Mouse (Mus musculus): ENCODE results near the gene Gm20388. TPM values are rescaled to one million over a fixed set of nuclear protein-coding genes. Genes with fewer than 3 reads are reported as not detected.
"Not testable (repeated sequence)": the region's sequence is repeated elsewhere in the genome, so short reads cannot be mapped to it uniquely, and the experiment has no call there.

The Gm20388 gene
- polyA plus RNA-seq, 1 experiment from 2014 or later, result 1.4 TPM

- H3K27me3 ChIP-seq (ENCODE audit: control insufficient read depth, insufficient read depth, low read depth, low read length); H3K4me2 ChIP-seq (ENCODE audit: low read depth, low read length); H3K4me3 ChIP-seq (ENCODE audit: low read depth, low read length); H3K9ac ChIP-seq (ENCODE audit: low read depth, low read length); H3K9me3 ChIP-seq (replicated peaks; ENCODE audit: control insufficient read depth, low read length); ATAC-seq (ENCODE audit: low read depth); H3K4me1 ChIP-seq (ENCODE audit: control insufficient read depth, low read depth, low read length); H3K27ac ChIP-seq (ENCODE audit: low read length): not testable (repeated sequence)
- H3K36me3 ChIP-seq (ENCODE audit: control insufficient read depth, insufficient read depth), result peaks cover 15% of the 10 kb centered on the region
- 69% methylated on average over 5 of the region's 6 CpGs for WGBS (ENCODE audit: insufficient replicate concordance)
Observed at GRCm38 (mm10) chr8:123282994-123283393, 3372.4 kb downstream of the Gm20388 start.

GRCm38 (mm10) chr8:123283991-123284390 lies 3373.3 kb downstream of the Gm20388 start:
- no peaks in the 10 kb centered on the region for H3K27me3 ChIP-seq (ENCODE audit: control insufficient read depth, insufficient read depth, low read depth, low read length)
- no peaks in the 10 kb centered on the region for H3K9me3 ChIP-seq (replicated peaks; ENCODE audit: control insufficient read depth, low read length)
- WGBS (ENCODE audit: insufficient replicate concordance), result 76% methylated on average over 7 of the region's 7 CpGs
- H3K4me3 ChIP-seq (ENCODE audit: low read depth, low read length), result no peak overlapping the region
- no peak overlapping the region for H3K27ac ChIP-seq (ENCODE audit: low read length)
- H3K36me3 ChIP-seq (ENCODE audit: control insufficient read depth, insufficient read depth), result peaks cover 15% of the 10 kb centered on the region
- no peak overlapping the region for H3K4me2 ChIP-seq (ENCODE audit: low read depth, low read length)
- no peak overlapping the region for H3K9ac ChIP-seq (ENCODE audit: low read depth, low read length)
- no peak for ATAC-seq (ENCODE audit: low read depth)
- H3K4me1 ChIP-seq (ENCODE audit: control insufficient read depth, low read depth, low read length), result no peaks in the 10 kb centered on the region

GRCm38 (mm10) chr8:123284493-123284892 lies 3373.9 kb downstream of the Gm20388 start:
- no peak overlapping the region for H3K4me3 ChIP-seq (ENCODE audit: low read depth, low read length)
- no peak overlapping the region for H3K9ac ChIP-seq (ENCODE audit: low read depth, low read length)
- whole genome bisulfite sequencing (ENCODE audit: insufficient replicate concordance), result 81% methylated on average over 5 of the region's 5 CpGs
- ATAC-seq (ENCODE audit: low read depth), result no peak
- no peaks in the 10 kb centered on the region for H3K9me3 ChIP-seq (replicated peaks; ENCODE audit: control insufficient read depth, low read length)
- no peak overlapping the region for H3K27ac ChIP-seq (ENCODE audit: low read length)
- H3K4me1 ChIP-seq (ENCODE audit: control insufficient read depth, low read depth, low read length), result no peaks in the 10 kb centered on the region
- no peak overlapping the region for H3K4me2 ChIP-seq (ENCODE audit: low read depth, low read length)
- no peaks in the 10 kb centered on the region for H3K27me3 ChIP-seq (ENCODE audit: control insufficient read depth, insufficient read depth, low read depth, low read length)
- H3K36me3 ChIP-seq (ENCODE audit: control insufficient read depth, insufficient read depth), result peaks cover 15% of the 10 kb centered on the region

- Histone ChIP-seq H3K4me1 (ENCODE audit: control insufficient read depth, low read depth, low read length) (no peaks in the 10 kb centered on the region), H3K36me3 (ENCODE audit: control insufficient read depth, insufficient read depth) (peaks cover 2% of the 10 kb centered on the region; the same call in 1 of the 2 replicates)
Observed at GRCm38 (mm10) chr8:123287362-123287761, 3376.7 kb downstream of the Gm20388 start.

GRCm38 (mm10) chr8:123290166-123290565 lies 3379.5 kb downstream of the Gm20388 start:
- H3K27me3 ChIP-seq (ENCODE audit: control insufficient read depth, insufficient read depth, low read depth, low read length), result no peaks in the 10 kb centered on the region
- no peak overlapping the region for H3K27ac ChIP-seq (ENCODE audit: low read length)
- 77% methylated on average over 4 of the region's 4 CpGs for WGBS (ENCODE audit: insufficient replicate concordance)
- no peaks in the 10 kb centered on the region for H3K4me1 ChIP-seq (ENCODE audit: control insufficient read depth, low read depth, low read length)
- H3K4me2 ChIP-seq (ENCODE audit: low read depth, low read length), result no peak overlapping the region
- H3K36me3 ChIP-seq (ENCODE audit: control insufficient read depth, insufficient read depth), result peaks cover 2% of the 10 kb centered on the region; the same call in 1 of the 2 replicates
- no peaks in the 10 kb centered on the region for H3K9me3 ChIP-seq (replicated peaks; ENCODE audit: control insufficient read depth, low read length)
- ATAC-seq (ENCODE audit: low read depth), result no peak
- no peak overlapping the region for H3K9ac ChIP-seq (ENCODE audit: low read depth, low read length)
- no peak overlapping the region for H3K4me3 ChIP-seq (ENCODE audit: low read depth, low read length)

More at GRCm38 (mm10) chr8:123287362-123287761, 3376.7 kb downstream of the Gm20388 start:
- Histone ChIP-seq H3K27me3 (ENCODE audit: control insufficient read depth, insufficient read depth, low read depth, low read length) (no peaks in the 10 kb centered on the region), H3K9me3 (replicated peaks; ENCODE audit: control insufficient read depth, low read length) (no peaks in the 10 kb centered on the region), H3K9ac (ENCODE audit: low read depth, low read length) (no peak overlapping the region), H3K4me2 (ENCODE audit: low read depth, low read length) (no peak overlapping the region), H3K4me3 (ENCODE audit: low read depth, low read length) (no peak overlapping the region), H3K27ac (ENCODE audit: low read length) (no peak overlapping the region)
- no peak for ATAC-seq (ENCODE audit: low read depth)
- 88% methylated on average over 17 of the region's 17 CpGs for WGBS (ENCODE audit: insufficient replicate concordance)

- Histone ChIP-seq H3K27ac (ENCODE audit: low read length) (no peak overlapping the region), H3K4me1 (ENCODE audit: control insufficient read depth, low read depth, low read length) (no peaks in the 10 kb centered on the region), H3K9ac (ENCODE audit: low read depth, low read length) (no peak overlapping the region), H3K4me2 (ENCODE audit: low read depth, low read length) (no peak overlapping the region), H3K9me3 (replicated peaks; ENCODE audit: control insufficient read depth, low read length) (no peaks in the 10 kb centered on the region), H3K27me3 (ENCODE audit: control insufficient read depth, insufficient read depth, low read depth, low read length) (no peaks in the 10 kb centered on the region), H3K4me3 (ENCODE audit: low read depth, low read length) (no peak overlapping the region), H3K36me3 (ENCODE audit: control insufficient read depth, insufficient read depth) (peaks cover 2% of the 10 kb centered on the region)
- ATAC-seq (ENCODE audit: low read depth), result no peak
- 84% methylated on average over 8 of the region's 8 CpGs for WGBS (ENCODE audit: insufficient replicate concordance)
Observed at GRCm38 (mm10) chr8:123290679-123291078, 3380.0 kb downstream of the Gm20388 start.

GRCm38 (mm10) chr8:123291716-123292115 lies 3381.1 kb downstream of the Gm20388 start:
- 80% methylated on average over 8 of the region's 8 CpGs for WGBS (ENCODE audit: insufficient replicate concordance)
- H3K4me3 ChIP-seq (ENCODE audit: low read depth, low read length), result no peak overlapping the region
- H3K36me3 ChIP-seq (ENCODE audit: control insufficient read depth, insufficient read depth), result peaks cover 6% of the 10 kb centered on the region

GRCm38 (mm10) chr8:123292281-123292680 lies 3381.6 kb downstream of the Gm20388 start:
- H3K27me3 ChIP-seq (ENCODE audit: control insufficient read depth, insufficient read depth, low read depth, low read length), result no peaks in the 10 kb centered on the region
- no peaks in the 10 kb centered on the region for H3K4me1 ChIP-seq (ENCODE audit: control insufficient read depth, low read depth, low read length)
- no peak overlapping the region for H3K9ac ChIP-seq (ENCODE audit: low read depth, low read length)
- no peak overlapping the region for H3K4me3 ChIP-seq (ENCODE audit: low read depth, low read length)
- 68% methylated on average over 3 of the region's 3 CpGs for WGBS (ENCODE audit: insufficient replicate concordance)
- H3K36me3 ChIP-seq (ENCODE audit: control insufficient read depth, insufficient read depth), result peaks cover 6% of the 10 kb centered on the region
- no peak for ATAC-seq (ENCODE audit: low read depth)
- H3K27ac ChIP-seq (ENCODE audit: low read length), result no peak overlapping the region
- H3K4me2 ChIP-seq (ENCODE audit: low read depth, low read length), result no peak overlapping the region
- H3K9me3 ChIP-seq (replicated peaks; ENCODE audit: control insufficient read depth, low read length), result no peaks in the 10 kb centered on the region

More at GRCm38 (mm10) chr8:123291716-123292115, 3381.1 kb downstream of the Gm20388 start:
- no peak for ATAC-seq (ENCODE audit: low read depth)
- H3K27ac ChIP-seq (ENCODE audit: low read length), result no peak overlapping the region
- no peaks in the 10 kb centered on the region for H3K9me3 ChIP-seq (replicated peaks; ENCODE audit: control insufficient read depth, low read length)
- H3K9ac ChIP-seq (ENCODE audit: low read depth, low read length), result no peak overlapping the region
- H3K4me1 ChIP-seq (ENCODE audit: control insufficient read depth, low read depth, low read length), result no peaks in the 10 kb centered on the region
- no peaks in the 10 kb centered on the region for H3K27me3 ChIP-seq (ENCODE audit: control insufficient read depth, insufficient read depth, low read depth, low read length)
- H3K4me2 ChIP-seq (ENCODE audit: low read depth, low read length), result no peak overlapping the region

- no peak overlapping the region for H3K9ac ChIP-seq (ENCODE audit: low read depth, low read length)
- H3K27ac ChIP-seq (ENCODE audit: low read length), result no peak overlapping the region
- H3K27me3 ChIP-seq (ENCODE audit: control insufficient read depth, insufficient read depth, low read depth, low read length), result no peaks in the 10 kb centered on the region
- H3K4me3 ChIP-seq (ENCODE audit: low read depth, low read length), result no peak overlapping the region
- no peak for ATAC-seq (ENCODE audit: low read depth)
- WGBS (ENCODE audit: insufficient replicate concordance), result 72% methylated on average over 2 of the region's 2 CpGs
- no peaks in the 10 kb centered on the region for H3K4me1 ChIP-seq (ENCODE audit: control insufficient read depth, low read depth, low read length)
- H3K36me3 ChIP-seq (ENCODE audit: control insufficient read depth, insufficient read depth), result peaks cover 6% of the 10 kb centered on the region; the same call in 1 of the 2 replicates
- H3K9me3 ChIP-seq (replicated peaks; ENCODE audit: control insufficient read depth, low read length), result no peaks in the 10 kb centered on the region
- no peak overlapping the region for H3K4me2 ChIP-seq (ENCODE audit: low read depth, low read length)
Observed at GRCm38 (mm10) chr8:123292785-123293184, 3382.1 kb downstream of the Gm20388 start.

All from liver, embryonic 16.5 days (tissue).